ENCODE assay signal across 16 mouse cellular contexts in the genomic region with DNA sequence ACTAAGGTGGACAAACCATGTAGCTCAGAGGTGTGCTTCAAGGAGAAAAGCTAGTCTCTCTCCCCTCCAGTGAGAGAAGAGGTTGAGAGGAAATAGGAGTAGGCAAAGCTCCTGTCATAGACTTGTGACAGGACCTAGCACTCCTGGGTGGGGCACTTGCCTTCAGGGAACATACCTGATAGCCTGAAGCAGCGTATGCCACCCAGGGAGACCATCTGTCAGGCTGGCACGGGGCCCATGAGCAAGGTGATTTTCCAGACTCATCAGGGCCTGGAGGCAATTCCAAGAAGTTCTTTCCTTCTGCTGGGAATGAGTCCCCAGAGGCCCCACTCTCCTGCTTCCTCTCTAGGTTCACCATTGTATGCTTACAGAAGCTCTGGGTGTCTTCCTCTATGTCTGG. TPM values are rescaled to one million over a fixed set of nuclear protein-coding genes. Genes with fewer than 3 reads are reported as not detected.
DNase-seq lines count a peak whose midpoint lies in the region; ATAC-seq and TF ChIP-seq lines count a peak whose summit lies in the region.
"Had no signal": no experiment of that assay in that cellular context is flagged by ENCODE, and none has a peak within 500 bp of the region (broad histone marks: within the 10 kb centered on the region; RNA-seq: fewer than 3 reads in every experiment).

No protein-coding gene starts in this region.

- peak overlapping the region; percentile 91 for H3K27ac ChIP-seq in layer of hippocampus, adult 2 months
- 0 out of 2 replicates have a peak overlapping the region, but pooled peaks have one; percentile 21 for H3K27ac ChIP-seq in stomach, embryonic 15.5 days
- H3K27ac ChIP-seq: forebrain, embryonic 12.5 days; heart, adult 2 months; limb, embryonic 15.5 days; midbrain, embryonic 12.5 days had no signal

- H3K36me3 ChIP-seq in stomach, embryonic 15.5 days = no peaks in the 10 kb centered on the region
- H3K36me3 ChIP-seq: forebrain, embryonic 12.5 days; limb, embryonic 15.5 days; midbrain, embryonic 12.5 days had no signal

- no peak overlapping the region for H3K9ac ChIP-seq in stomach, embryonic 15.5 days
- H3K9ac ChIP-seq: forebrain, embryonic 12.5 days; limb, embryonic 15.5 days; midbrain, embryonic 12.5 days had no signal

- no peak for DNase-seq in layer of hippocampus, adult 2 months (ENCODE audit: low spot score in 2 of 2)
- no peak for DNase-seq in layer of hippocampus, postnatal 14 days (ENCODE audit: low spot score in 2 of 2)
- DNase-seq in cerebellum, adult 9-11 months = peak; percentile 85
- peak; percentile 39 for DNase-seq in large intestine, adult 2 months (ENCODE audit: low read depth, low spot score)
- DNase-seq in adrenal gland, adult (ENCODE audit: inconsistent age in 2 of 2, low spot score in 1 of 2) = no peak
- DNase-seq in lung, postnatal 36 days = no peak
- DNase-seq: adrenal gland, postnatal 25 days; heart, adult 2 months; heart, postnatal 4 days; kidney, adult 9 months; layer of hippocampus, postnatal 36 days; thymus, postnatal 36 days had no signal

- no peak for ATAC-seq in stomach, embryonic 15.5 days (ENCODE audit: insufficient read depth, low FRiP score, low read depth)

- no peaks in the 10 kb centered on the region for H3K27me3 ChIP-seq in stomach, embryonic 15.5 days (replicated peaks)
- H3K27me3 ChIP-seq: limb, embryonic 15.5 days; midbrain, embryonic 12.5 days had no signal

- 16% methylated on average over 2 of the region's 2 CpGs for WGBS in large intestine, adult 2 months
- WGBS in stomach, embryonic 15.5 days = 62% methylated on average over 2 of the region's 2 CpGs

- H3K9me3 ChIP-seq in stomach, embryonic 15.5 days = no peaks in the 10 kb centered on the region
- H3K9me3 ChIP-seq: forebrain, embryonic 12.5 days; limb, embryonic 15.5 days; midbrain, embryonic 12.5 days had no signal

- H3K4me1 ChIP-seq in stomach, embryonic 15.5 days = peaks cover 20% of the 10 kb centered on the region

- H3K4me3 ChIP-seq in layer of hippocampus, adult 2 months = no peak overlapping the region
- no peak overlapping the region for H3K4me3 ChIP-seq in stomach, embryonic 15.5 days (replicated peaks)
- H3K4me3 ChIP-seq: forebrain, embryonic 12.5 days; heart, adult 2 months; limb, embryonic 15.5 days; midbrain, embryonic 12.5 days had no signal

- no peak overlapping the region for H3K4me2 ChIP-seq in stomach, embryonic 15.5 days
- H3K4me2 ChIP-seq: forebrain, embryonic 12.5 days; limb, embryonic 15.5 days; midbrain, embryonic 12.5 days had no signal

- no peak for TF ChIP-seq CTCF in layer of hippocampus, adult 2 months (conservative IDR thresholded peaks at IDR 0.05)

RNA-seq across cellular contexts. Expression of gene Atp2c1, which starts 4.1 kb away (rescaled TPM):
- total RNA-seq in layer of hippocampus, adult 2 months (2021) = 100 to 1,000 TPM; 245 to 250 TPM
- 100 to 1,000 TPM; 230 to 260 TPM for total RNA-seq in layer of hippocampus, postnatal 14 days (2021)
- 23.3 and 36.0 TPM in 2 replicates for polyA plus RNA-seq in large intestine, adult 2 months (2012; rRNA removed)
- polyA plus RNA-seq in stomach, embryonic 15.5 days (2015; fragmentation: Nextera tagmentation; extraction: Ambion mirVana) = 59.1 and 60.2 TPM in 2 replicates

Comparison
In these comparisons a context has a peak if more than half of its experiments do, and no peak if none do; other contexts are left out.
1. DNase-seq: peak in cerebellum, adult 9-11 months (single experiment) and large intestine, adult 2 months (single experiment); none in layer of hippocampus, adult 2 months (0 of 2), layer of hippocampus, postnatal 14 days (0 of 2), adrenal gland, adult (0 of 2) and lung, postnatal 36 days (single experiment).